Comparison of ENCODE assay signal across 10 mouse cellular contexts in genomic region chr3:122704209-122704608, GRCm38 (mm10). TPM values are rescaled to one million over a fixed set of nuclear protein-coding genes. Genes with fewer than 3 reads are reported as not detected.
A peak's percentile ranks its signal among the peaks of the same experiment; 100 is the strongest.
DNase-seq lines count a peak whose midpoint lies in the region; ATAC-seq lines count a peak whose summit lies in the region.
"Had no signal": no experiment of that assay in that cellular context is flagged by ENCODE, and none has a peak within 500 bp of the region (broad histone marks: within the 10 kb centered on the region; RNA-seq: fewer than 3 reads in every experiment).

No protein-coding gene starts in this region.

- peak; percentile 27 for DNase-seq in hindbrain, embryonic 11.5 days (ENCODE audit: low spot score)
- DNase-seq in NIH3T3 (ENCODE audit: low read depth): peak; percentile 41
- DNase-seq in lung, postnatal 4 days: peak; percentile 76 to 90
- DNase-seq in cerebellum, adult 9-10 months: no peak
- no peak for DNase-seq in adrenal gland, adult 8-10 months
- no peak for DNase-seq in kidney, adult 8-10 months

- H3K4me2 ChIP-seq in hindbrain, embryonic 11.5 days (replicated peaks; ENCODE audit: low read depth, low read length): no peak overlapping the region
- no peak overlapping the region for H3K4me2 ChIP-seq in hindbrain, embryonic 13.5 days
- H3K4me2 ChIP-seq in intestine, embryonic 16.5 days (ENCODE audit: low read depth, low read length): no peak overlapping the region
- H3K4me2 ChIP-seq: neural tube, embryonic 13.5 days had no signal

- ATAC-seq in hindbrain, embryonic 11.5 days (ENCODE audit: low FRiP score): no peak
- no peak for ATAC-seq in hindbrain, embryonic 13.5 days (ENCODE audit: low FRiP score)
- ATAC-seq in intestine, embryonic 16.5 days: peak; percentile 74

- H3K4me3 ChIP-seq in hindbrain, embryonic 11.5 days (ENCODE audit: low read depth, low read length): no peak overlapping the region
- H3K4me3 ChIP-seq in hindbrain, embryonic 13.5 days: no peak overlapping the region
- H3K4me3 ChIP-seq in intestine, embryonic 16.5 days (ENCODE audit: low read length): no peak overlapping the region
- H3K4me3 ChIP-seq: erythroblast, embryonic 14.5 days; neural tube, embryonic 13.5 days had no signal

- no peaks in the 10 kb centered on the region for H3K36me3 ChIP-seq in hindbrain, embryonic 11.5 days (ENCODE audit: control insufficient read depth, insufficient read depth, low read length)
- H3K36me3 ChIP-seq in hindbrain, embryonic 13.5 days: no peaks in the 10 kb centered on the region
- no peaks in the 10 kb centered on the region for H3K36me3 ChIP-seq in intestine, embryonic 16.5 days (ENCODE audit: control insufficient read depth, insufficient read depth, low read length)
- H3K36me3 ChIP-seq: neural tube, embryonic 13.5 days had no signal

- WGBS in hindbrain, embryonic 11.5 days: 4% methylated on average over 6 of the region's 6 CpGs
- WGBS in hindbrain, embryonic 13.5 days: 9% methylated on average over 6 of the region's 6 CpGs
- WGBS in intestine, embryonic 16.5 days: 25% methylated on average over 6 of the region's 6 CpGs

- no peaks in the 10 kb centered on the region for H3K9me3 ChIP-seq in hindbrain, embryonic 11.5 days (ENCODE audit: control insufficient read depth, low read length)
- no peaks in the 10 kb centered on the region for H3K9me3 ChIP-seq in hindbrain, embryonic 13.5 days
- H3K9me3 ChIP-seq in intestine, embryonic 16.5 days (ENCODE audit: control insufficient read depth, low read length): no peaks in the 10 kb centered on the region
- H3K9me3 ChIP-seq: neural tube, embryonic 13.5 days had no signal

- no peak overlapping the region for H3K9ac ChIP-seq in hindbrain, embryonic 11.5 days (ENCODE audit: low read depth, low read length)
- no peak overlapping the region for H3K9ac ChIP-seq in hindbrain, embryonic 13.5 days
- no peak overlapping the region for H3K9ac ChIP-seq in intestine, embryonic 16.5 days (ENCODE audit: low read depth, low read length)
- H3K9ac ChIP-seq: neural tube, embryonic 13.5 days had no signal

- H3K4me1 ChIP-seq in hindbrain, embryonic 11.5 days (replicated peaks; ENCODE audit: control insufficient read depth, insufficient read depth, low read length): no peaks in the 10 kb centered on the region
- no peaks in the 10 kb centered on the region for H3K4me1 ChIP-seq in hindbrain, embryonic 13.5 days (replicated peaks)
- H3K4me1 ChIP-seq in intestine, embryonic 16.5 days (ENCODE audit: control insufficient read depth, insufficient read depth, low read length): no peaks in the 10 kb centered on the region
- H3K4me1 ChIP-seq: neural tube, embryonic 13.5 days had no signal

- no peaks in the 10 kb centered on the region for H3K27me3 ChIP-seq in hindbrain, embryonic 11.5 days (ENCODE audit: control insufficient read depth, insufficient read depth, low read length)
- H3K27me3 ChIP-seq in hindbrain, embryonic 13.5 days: no peaks in the 10 kb centered on the region
- H3K27me3 ChIP-seq in intestine, embryonic 16.5 days (replicated peaks; ENCODE audit: control insufficient read depth, insufficient read depth, low read length): no peaks in the 10 kb centered on the region
- H3K27me3 ChIP-seq: neural tube, embryonic 13.5 days had no signal

- H3K27ac ChIP-seq in hindbrain, embryonic 11.5 days (ENCODE audit: low read depth, low read length): no peak overlapping the region
- H3K27ac ChIP-seq in hindbrain, embryonic 13.5 days: no peak overlapping the region
- peak overlapping the region; percentile 50; the same call in 1 of the 2 replicates for H3K27ac ChIP-seq in intestine, embryonic 16.5 days (ENCODE audit: low read length)
- H3K27ac ChIP-seq: neural tube, embryonic 13.5 days had no signal

RNA-seq across cellular contexts. Expression of gene Pde5a, which starts 24.5 kb away (rescaled TPM):
- 4.1 and 8.1 TPM in 2 replicates for polyA plus RNA-seq in hindbrain, embryonic 11.5 days (2014; fragmentation: Nextera tagmentation; extraction: Ambion mirVana)
- polyA plus RNA-seq in hindbrain, embryonic 13.5 days (2015; fragmentation: Nextera tagmentation; extraction: Ambion mirVana): 2.3 and 2.6 TPM in 2 replicates
- 8.4 and 9.0 TPM in 2 replicates for polyA plus RNA-seq in intestine, embryonic 16.5 days (2015; fragmentation: Nextera tagmentation; extraction: Ambion mirVana)
- 10 to 100 TPM; 32.8 to 65.1 (median 51.7) TPM for total RNA-seq in adrenal gland, adult 8-10 months (2022)
- polyA plus RNA-seq: erythroblast, embryonic 14.5 days had no signal

Comparison
In these comparisons a context has a peak if more than half of its experiments do, and no peak if none do; other contexts are left out.
1. DNase-seq: peak in hindbrain, embryonic 11.5 days (single experiment), NIH3T3 (single experiment) and lung, postnatal 4 days (2 of 2); none in cerebellum, adult 9-10 months (single experiment), adrenal gland, adult 8-10 months (single experiment) and kidney, adult 8-10 months (0 of 2).